Mouse (Mus musculus) bone marrow, adult 2 months (tissue): ENCODE data around the gene Zdhhc18.

Experiments
- CTCF ChIP-seq: fragments of 200-500 bp; IDR thresholded peaks from 2 replicates; pipeline ENCODE4 v1.5.1; 2011; ENCODE audit warnings: low read length, control low read depth; ENCODE audit not compliant: control insufficient read depth, insufficient read depth
- POLR2A ChIP-seq: fragments of 200-500 bp; IDR thresholded peaks from 2 replicates; pipeline ENCODE4 v1.6.1; 2011; ENCODE audit warnings: low read depth, mild to moderate bottlenecking, control low read depth, low read length, borderline replicate concordance; ENCODE audit not compliant: control insufficient read depth

DNA sequence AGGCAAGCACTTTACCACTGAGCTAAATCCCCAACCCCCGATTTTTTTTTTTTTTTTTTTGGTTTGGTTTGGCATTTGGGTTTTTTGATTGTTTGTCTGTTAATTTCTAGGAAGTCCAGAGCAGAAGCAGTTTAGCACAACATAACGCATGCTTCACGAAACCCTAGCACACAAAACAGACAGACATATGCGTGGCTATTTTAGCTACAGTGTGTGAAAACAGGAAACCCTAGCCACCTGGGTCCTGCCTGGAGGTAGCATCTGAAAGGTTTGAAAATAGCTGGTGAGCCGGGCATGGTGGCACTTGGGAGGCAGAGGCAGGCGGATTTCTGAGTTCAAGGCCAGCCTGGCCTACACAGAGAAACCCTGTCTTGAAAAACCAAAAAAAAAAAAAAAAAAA, 53.9 kb downstream of the Zdhhc18 start:
- TF ChIP-seq CTCF (no peak), POLR2A (no peak)
